Mouse (Mus musculus): Measurements from ENCODE around the gene Smyd5.

Smyd5 gene

GRCm38 (mm10) chr6:85491606-85492005 lies 59.8 kb downstream of the Smyd5 start:
- no peak for DNase-seq (ENCODE audit: low read depth)
